Mouse (Mus musculus): Measurements from ENCODE around the gene Hadhb. TPM values are rescaled to one million over a fixed set of nuclear protein-coding genes. Genes with fewer than 3 reads are reported as not detected.
"Not testable (repeated sequence)": the region's sequence is repeated elsewhere in the genome, so short reads cannot be mapped to it uniquely, and the experiment has no call there.

The Hadhb gene
- total RNA-seq, 2 experiments from 2014 or later, result 80.3 to 81.5 TPM

- intact Hi-C loops (cut with DNase I), result no loop called here
- DNase-seq (ENCODE audit: low spot score in 2 of 2), result no peak
Measured at GRCm38 (mm10) chr5:30165234-30165946, 10.3 kb downstream of the Hadhb start.

GRCm38 (mm10) chr5:30170303-30170940 lies 15.4 kb downstream of the Hadhb start:
- intact Hi-C loops (cut with DNase I), result no loop called here

DNA sequence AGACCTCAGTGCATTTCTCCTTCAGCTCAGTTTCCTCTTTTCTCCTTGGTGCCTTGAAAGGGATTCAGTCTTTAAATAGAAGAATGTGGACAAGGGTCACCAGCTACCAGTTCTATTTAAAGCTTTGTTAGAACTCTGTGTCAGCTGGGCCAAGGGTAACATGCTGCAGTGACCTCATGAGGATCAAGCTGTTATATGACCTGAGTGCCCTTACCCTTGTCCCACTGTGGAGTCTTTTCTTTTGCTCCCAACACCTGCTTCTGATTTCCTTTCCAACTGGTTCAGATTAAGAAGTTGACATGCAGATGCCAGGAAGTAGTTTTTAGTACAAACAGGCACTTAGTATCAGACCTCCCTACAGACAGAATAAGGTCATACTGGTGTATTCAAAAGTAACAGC lies 17.1 kb downstream of the Hadhb start:
- intact Hi-C loops (cut with DNase I), result no loop called here

More at GRCm38 (mm10) chr5:30170303-30170940, 15.4 kb downstream of the Hadhb start:
- no peak for DNase-seq (ENCODE audit: low spot score in 2 of 2)

GRCm38 (mm10) chr5:30172931-30173692 lies 18.1 kb downstream of the Hadhb start:
- no peak for DNase-seq (ENCODE audit: low spot score in 2 of 2)
- intact Hi-C loops (cut with DNase I), result no loop called here

More for the DNA sequence above, 17.1 kb downstream of the Hadhb start:
- DNase-seq (ENCODE audit: low spot score in 2 of 2), result no peak

DNA sequence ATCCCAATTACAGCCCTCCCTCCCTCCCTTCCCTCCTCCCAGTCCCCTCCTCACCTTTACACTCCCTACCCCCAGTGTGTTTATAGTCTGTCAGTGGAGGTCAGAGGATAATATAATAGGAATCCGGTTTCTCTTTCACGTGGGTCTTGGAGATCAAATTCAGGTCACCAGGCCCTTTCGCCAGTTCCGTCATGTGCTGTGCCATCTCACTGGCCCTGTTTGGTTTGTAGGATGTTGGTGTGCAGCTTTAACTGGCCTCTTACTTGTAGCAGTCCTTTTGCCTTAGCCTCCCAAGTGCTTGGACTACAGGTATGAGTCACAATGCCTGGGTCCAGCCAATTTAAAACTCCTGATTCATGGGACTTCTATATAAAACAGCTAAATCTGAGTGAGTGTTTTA lies 20.8 kb downstream of the Hadhb start:
- intact Hi-C loops (cut with DNase I), result no loop called here
- DNase-seq (ENCODE audit: low spot score in 2 of 2), result no peak

DNA sequence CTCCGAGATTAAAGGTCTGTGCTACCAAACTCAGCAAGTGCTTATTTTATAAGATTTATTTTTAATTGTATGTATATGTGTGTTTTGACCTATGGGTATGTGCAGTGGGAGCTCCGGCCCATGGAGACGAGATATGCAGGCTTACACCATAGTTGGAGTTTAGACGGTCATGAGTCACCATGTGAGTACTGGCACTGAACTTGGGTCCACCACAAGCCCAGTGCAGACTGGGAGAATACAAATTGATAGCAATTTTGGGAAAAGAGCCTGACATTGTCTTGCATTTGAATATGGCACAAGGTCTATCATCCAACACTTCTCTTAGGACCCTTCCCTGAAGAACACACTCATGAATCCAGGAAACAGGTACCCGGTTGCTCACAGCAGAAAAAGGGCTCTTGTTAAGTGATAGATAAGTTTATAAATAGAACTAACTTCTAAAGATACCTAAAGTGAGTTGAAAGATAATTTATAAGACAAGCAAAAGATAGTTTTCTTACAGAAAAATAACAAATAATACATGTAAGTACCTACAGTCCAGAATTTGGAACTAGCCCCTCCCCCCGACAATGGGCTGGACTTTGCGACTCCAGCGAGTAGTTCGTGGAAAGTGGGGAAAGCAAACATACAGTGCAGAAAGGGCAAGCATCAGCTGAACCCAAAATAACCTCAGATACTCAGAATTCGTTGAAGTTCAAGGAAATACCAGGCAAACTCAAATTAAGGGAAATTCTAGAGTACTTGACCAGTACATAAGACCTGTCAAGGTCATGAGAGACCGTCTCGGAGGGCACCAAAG lies 32.8 kb downstream of the Hadhb start:
- DNase-seq (ENCODE audit: low spot score in 2 of 2), result no peak
- intact Hi-C loops (cut with DNase I), result no loop called here

GRCm38 (mm10) chr5:30192452-30192851 lies 37.4 kb downstream of the Hadhb start:
- DNase-seq (ENCODE audit: low spot score in 2 of 2), result no peak
- intact Hi-C loops (cut with DNase I), result no loop called here

DNA sequence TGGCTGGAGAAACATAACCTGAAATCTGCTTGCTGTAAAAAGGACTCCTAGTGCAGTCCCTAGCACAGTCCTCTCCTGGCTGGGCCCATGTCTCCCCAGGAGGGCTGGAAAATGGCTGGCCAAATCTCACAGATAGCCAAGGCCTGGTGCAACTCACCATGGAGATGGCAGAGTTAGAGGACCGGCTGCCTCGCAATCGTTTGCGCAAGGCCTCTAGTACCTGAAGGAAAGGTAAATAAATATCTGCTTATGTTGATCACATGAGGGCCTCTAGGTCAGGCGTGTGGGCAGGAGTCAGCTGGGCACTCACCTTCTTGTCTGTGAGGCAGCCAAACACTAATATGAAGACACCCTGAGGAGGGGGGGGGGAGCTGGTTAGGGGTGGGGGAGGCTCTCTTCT lies 40.3 kb downstream of the Hadhb start:
- intact Hi-C loops (cut with DNase I), result no loop called here

DNA sequence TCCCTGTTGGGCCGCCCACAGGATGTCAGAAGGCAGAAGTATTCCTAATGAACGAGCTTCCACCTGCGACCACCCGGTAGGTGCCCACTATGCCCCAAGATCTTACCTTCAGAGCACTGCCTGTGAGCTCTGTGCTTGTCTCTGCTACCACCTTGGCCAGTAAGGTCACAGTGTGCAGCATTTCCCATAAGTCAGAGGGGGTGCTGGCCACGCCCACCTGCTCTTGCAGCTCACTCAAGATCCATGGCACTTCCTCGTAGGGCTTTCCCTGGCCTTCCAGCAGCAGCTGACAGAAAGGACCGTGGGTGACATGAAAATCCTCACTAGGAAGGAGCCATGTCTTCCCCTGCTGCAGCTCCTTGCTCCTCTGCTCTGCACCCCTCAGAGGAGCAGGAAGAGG lies 43.2 kb downstream of the Hadhb start:
- no peak for DNase-seq (ENCODE audit: low spot score in 2 of 2)
- intact Hi-C loops (cut with DNase I), result no loop called here

More for the DNA sequence above, 40.3 kb downstream of the Hadhb start:
- DNase-seq (ENCODE audit: low spot score in 2 of 2), result no peak

DNA sequence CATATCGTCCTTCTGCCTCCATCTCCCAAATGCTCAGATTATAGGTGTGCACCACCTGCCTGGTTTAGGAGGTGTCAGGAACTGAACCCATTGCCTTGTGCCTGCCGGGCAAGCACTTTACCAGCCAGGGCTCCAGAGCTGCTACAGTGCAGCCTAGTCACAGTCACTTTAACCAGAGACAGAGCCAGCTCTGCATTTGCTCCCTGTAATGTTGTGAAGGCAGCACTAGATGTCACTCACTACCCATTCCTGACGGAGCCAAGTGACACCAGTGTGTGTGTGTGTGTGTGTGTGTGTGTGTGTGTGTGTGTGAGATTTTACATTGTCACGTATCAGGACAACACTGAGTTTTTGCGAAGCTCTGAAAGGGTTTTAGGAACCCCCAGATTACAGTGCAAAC lies 46.5 kb downstream of the Hadhb start:
- intact Hi-C loops (cut with DNase I), result no loop called here
- DNase-seq (ENCODE audit: low spot score in 2 of 2), result peak; percentile 21 to 30

DNA sequence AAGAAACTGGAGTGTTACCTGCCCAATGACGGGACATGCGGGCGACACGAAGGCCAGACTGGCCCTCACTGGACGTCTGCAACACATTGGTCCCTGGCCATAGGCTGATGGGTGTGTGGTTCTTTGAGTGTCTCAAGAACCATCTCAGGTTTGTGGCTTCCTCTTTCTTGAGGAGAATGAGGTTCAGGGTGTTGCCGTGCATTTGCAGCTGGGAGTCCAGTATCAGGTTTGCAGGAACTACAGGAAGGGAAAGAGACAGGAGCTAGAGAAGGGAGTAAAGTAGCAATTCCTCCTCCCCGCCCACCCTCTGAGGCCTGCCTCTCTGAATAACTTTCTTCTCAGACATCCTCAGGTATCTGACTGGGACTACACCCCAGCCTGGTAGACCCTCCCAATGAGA lies 47.2 kb downstream of the Hadhb start:
- intact Hi-C loops (cut with DNase I), result no loop called here
- DNase-seq (ENCODE audit: low spot score in 2 of 2), result no peak

- intact Hi-C loops (cut with DNase I), result no loop called here
Measured at GRCm38 (mm10) chr5:30203216-30203885, 48.3 kb downstream of the Hadhb start.

GRCm38 (mm10) chr5:30204441-30204840 lies 49.4 kb downstream of the Hadhb start:
- intact Hi-C loops (cut with DNase I), result no loop called here

More at GRCm38 (mm10) chr5:30203216-30203885, 48.3 kb downstream of the Hadhb start:
- no peak for DNase-seq (ENCODE audit: low spot score in 2 of 2)

GRCm38 (mm10) chr5:30205034-30205433 lies 50.0 kb downstream of the Hadhb start:
- no peak for DNase-seq (ENCODE audit: low spot score in 2 of 2)
- intact Hi-C loops (cut with DNase I), result no loop called here

More at GRCm38 (mm10) chr5:30204441-30204840, 49.4 kb downstream of the Hadhb start:
- DNase-seq (ENCODE audit: low spot score in 2 of 2), result no peak

GRCm38 (mm10) chr5:30205493-30205892 lies 50.4 kb downstream of the Hadhb start, which contains the start of gene Adgrf3:
Gene Adgrf3 (minus strand): TSS chr5:30205722.
- intact Hi-C loops (cut with DNase I), result no loop called here

DNA sequence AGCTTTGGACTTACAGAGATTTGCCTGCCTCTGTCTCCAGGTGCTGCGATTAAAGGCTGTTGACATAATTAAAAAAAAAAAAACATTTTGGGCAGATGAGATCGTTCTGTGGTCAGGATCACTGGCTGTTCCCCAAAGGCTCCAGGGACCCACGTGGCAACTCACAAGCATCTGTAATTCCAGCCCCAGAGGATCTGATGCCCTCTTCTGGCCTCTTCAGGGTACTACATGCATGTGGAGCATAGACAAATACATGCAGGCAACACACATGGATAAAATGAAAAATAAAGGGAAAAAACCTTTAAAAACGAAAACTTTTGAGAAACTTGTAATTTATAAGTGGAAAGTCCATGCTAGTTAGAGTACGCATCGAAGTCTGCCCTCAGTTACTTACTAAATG lies 52.2 kb downstream of the Hadhb start:
- DNase-seq (ENCODE audit: low spot score in 2 of 2), result no peak
- intact Hi-C loops (cut with DNase I), result no loop called here

More at GRCm38 (mm10) chr5:30205493-30205892, 50.4 kb downstream of the Hadhb start, which contains the start of gene Adgrf3:
- DNase-seq (ENCODE audit: low spot score in 2 of 2), result no peak

- intact Hi-C loops (cut with DNase I), result loop anchor here (5.0 to 10.0 kb wide), 3 partner anchors 272 to 584 kb away; no protein-coding TSS in a partner anchor
- DNase-seq (ENCODE audit: low spot score in 2 of 2), result not testable (repeated sequence)
Measured at GRCm38 (mm10) chr5:30210758-30211157, 55.7 kb downstream of the Hadhb start.

- intact Hi-C loops (cut with DNase I), result loop anchor here (5.0 to 10.0 kb wide), 3 partner anchors 267 to 580 kb away; no protein-coding TSS in a partner anchor
- DNase-seq (ENCODE audit: low spot score in 2 of 2), result peak in 1 of 2 experiments; percentile 59
Measured at GRCm38 (mm10) chr5:30214889-30215288, 59.8 kb downstream of the Hadhb start.

GRCm38 (mm10) chr5:30215970-30216369 lies 60.9 kb downstream of the Hadhb start:
- intact Hi-C loops (cut with DNase I), result loop anchor here (10.0 kb wide), 2 partner anchors 419 to 579 kb away; no protein-coding TSS in a partner anchor
- no peak for DNase-seq (ENCODE audit: low spot score in 2 of 2)

All from left cerebral cortex, postnatal 36 days (tissue).